Mouse (Mus musculus) common myeloid progenitor, adult 5-6 weeks (primary cell): ENCODE data around the gene Mpp5. TPM values are rescaled to one million over a fixed set of nuclear protein-coding genes. Genes with fewer than 3 reads are reported as not detected.

Experiments used
- ATAC-seq: replicated peaks from 2 replicates; pipeline ENCODE4 v1.8.0; 2016; ENCODE audit warnings: low read depth, mild to moderate bottlenecking, moderate TSS enrichment, inconsistent platforms; ENCODE audit not compliant: poor library complexity, severe bottlenecking
- total RNA-seq: library from RNA; stranded (forward); fragments of 200-1000, 187-1606 nt; gene quantifications from 2 replicates; pipeline ENCODE4 v1.2.3, GENCODE M21; 2017

The Mpp5 gene
- total RNA-seq, result 19.6 and 37.3 TPM in 2 replicates

GRCm38 (mm10) chr12:78748557-78749377, at the start of gene Mpp5:
TSS of gene Mpp5 (plus strand) at chr12:78748907.
- peak; percentile 96 for ATAC-seq

GRCm38 (mm10) chr12:78717783-78718182, 30.9 kb upstream of the Mpp5 start:
- ATAC-seq, result no peak

GRCm38 (mm10) chr12:78727723-78728122, 21.0 kb upstream of the Mpp5 start:
- ATAC-seq, result no peak

- no peak for ATAC-seq
These were observed 9.1 kb upstream of the Mpp5 start for GRCm38 (mm10) chr12:78739633-78740032.

GRCm38 (mm10) chr12:78740289-78740688, 8.4 kb upstream of the Mpp5 start:
- ATAC-seq, result no peak

- no peak for ATAC-seq
These were observed 2.5 kb upstream of the Mpp5 start for GRCm38 (mm10) chr12:78746226-78746625.

- no peak for ATAC-seq
These were observed 1.3 kb upstream of the Mpp5 start for GRCm38 (mm10) chr12:78747406-78747805.

- no peak for ATAC-seq
These were observed 594 bp upstream of the Mpp5 start for GRCm38 (mm10) chr12:78748113-78748512.

GRCm38 (mm10) chr12:78749378-78749801, 683 bp downstream of the Mpp5 start:
- peak; percentile 27; the same call in 1 of the 2 replicates for ATAC-seq

- ATAC-seq, result no peak
These were observed 13.3 kb downstream of the Mpp5 start for GRCm38 (mm10) chr12:78761979-78762378.

GRCm38 (mm10) chr12:78769031-78769713, 20.5 kb downstream of the Mpp5 start:
- no peak for ATAC-seq

GRCm38 (mm10) chr12:78773211-78773610, 24.5 kb downstream of the Mpp5 start:
- ATAC-seq, result 0 out of 2 replicates have a peak, but pooled peaks have one; percentile 25

- ATAC-seq, result no peak
These were observed 29.2 kb downstream of the Mpp5 start for GRCm38 (mm10) chr12:78777916-78778315.

GRCm38 (mm10) chr12:78778423-78779067, 29.8 kb downstream of the Mpp5 start:
- no peak for ATAC-seq

GRCm38 (mm10) chr12:78788266-78788873, 39.7 kb downstream of the Mpp5 start:
- peak; percentile 68; the same call in 1 of the 2 replicates for ATAC-seq

GRCm38 (mm10) chr12:78790791-78791190, 42.1 kb downstream of the Mpp5 start:
- no peak for ATAC-seq

- no peak for ATAC-seq
These were observed 45.5 kb downstream of the Mpp5 start for GRCm38 (mm10) chr12:78794236-78794635.

GRCm38 (mm10) chr12:78800036-78800435, 51.3 kb downstream of the Mpp5 start:
- ATAC-seq, result peak; percentile 58

- ATAC-seq, result no peak
These were observed 53.1 kb downstream of the Mpp5 start for GRCm38 (mm10) chr12:78801836-78802235.

- no peak for ATAC-seq
These were observed 65.7 kb downstream of the Mpp5 start for GRCm38 (mm10) chr12:78814437-78814836.
